ENCODE assay signal across 8 mouse cellular contexts in genomic region chr3:38143147-38143883, GRCm38 (mm10).
DNase-seq lines count a peak whose midpoint lies in the region; ATAC-seq lines count a peak whose summit lies in the region.

No protein-coding gene starts in this region.

- intact Hi-C loops in gastrocnemius, postnatal 14 days (cut with DNase I; ENCODE audit: low total_unique reads), result no loop called here

- H3K9me3 ChIP-seq in hindbrain, embryonic 14.5 days (ENCODE audit: control insufficient read depth, low read length), result no peaks in the 10 kb centered on the region

- H3K4me3 ChIP-seq in hindbrain, embryonic 14.5 days (replicated peaks; ENCODE audit: low read length), result no peak overlapping the region

- no peaks in the 10 kb centered on the region for H3K27me3 ChIP-seq in hindbrain, embryonic 14.5 days (ENCODE audit: control insufficient read depth, insufficient read depth, low read length)

- WGBS in hindbrain, embryonic 14.5 days, result 34% methylated on average over 11 of the region's 11 CpGs

- peak; percentile 96 for ATAC-seq in hindbrain, embryonic 14.5 days (ENCODE audit: low FRiP score)
- ATAC-seq in monocyte, adult 5-6 weeks (replicated peaks; ENCODE audit: insufficient number of reproducible peaks, low FRiP score, low TSS enrichment, poor library complexity, severe bottlenecking), result no peak

- peak overlapping the region; percentile 52 for H3K27ac ChIP-seq in hindbrain, embryonic 14.5 days

- 0 out of 2 replicates have a peak, but pooled peaks cover 5% of the 10 kb centered on the region for H3K4me1 ChIP-seq in hindbrain, embryonic 14.5 days (replicated peaks; ENCODE audit: control insufficient read depth, insufficient read depth, low read length)

- no peak overlapping the region for H3K4me2 ChIP-seq in hindbrain, embryonic 14.5 days (replicated peaks)

- H3K36me3 ChIP-seq in hindbrain, embryonic 14.5 days (replicated peaks; ENCODE audit: control insufficient read depth, insufficient read depth), result no peaks in the 10 kb centered on the region

- H3K9ac ChIP-seq in hindbrain, embryonic 14.5 days, result no peak overlapping the region

- peak; percentile 77 for DNase-seq in adrenal gland, postnatal 10 days
- peak; percentile 9 for DNase-seq in cerebellum, adult 8-10 months
- DNase-seq in gastrocnemius, postnatal 14 days, result peak; percentile 47
- DNase-seq in hindbrain, embryonic 14.5 days (ENCODE audit: low spot score), result peak; percentile 87
- DNase-seq in layer of hippocampus, postnatal 10 days (ENCODE audit: low spot score in 2 of 2), result peak; percentile 76 to 79
- DNase-seq in lung, postnatal 25 days (ENCODE audit: low spot score), result peak; percentile 69
- peak; percentile 34 for DNase-seq in right cerebral cortex, postnatal 25 days

Comparison
In these comparisons a context has a peak if more than half of its experiments do, and no peak if none do; other contexts are left out.
1. DNase-seq: peak in every context shown above with its lines; median percentile 87 in hindbrain, embryonic 14.5 days; 78 in layer of hippocampus, postnatal 10 days; 77 in adrenal gland, postnatal 10 days; 69 in lung, postnatal 25 days; 47 in gastrocnemius, postnatal 14 days; 34 in right cerebral cortex, postnatal 25 days; 9 in cerebellum, adult 8-10 months.